Mouse (Mus musculus) kidney, adult 11 months (tissue): Measurements from ENCODE around the gene Fmod.

ENCODE experiments used
- DNase-seq: peaks from one replicate; pipeline ENCODE4 v3.0.0; 2022

Fmod gene

DNA sequence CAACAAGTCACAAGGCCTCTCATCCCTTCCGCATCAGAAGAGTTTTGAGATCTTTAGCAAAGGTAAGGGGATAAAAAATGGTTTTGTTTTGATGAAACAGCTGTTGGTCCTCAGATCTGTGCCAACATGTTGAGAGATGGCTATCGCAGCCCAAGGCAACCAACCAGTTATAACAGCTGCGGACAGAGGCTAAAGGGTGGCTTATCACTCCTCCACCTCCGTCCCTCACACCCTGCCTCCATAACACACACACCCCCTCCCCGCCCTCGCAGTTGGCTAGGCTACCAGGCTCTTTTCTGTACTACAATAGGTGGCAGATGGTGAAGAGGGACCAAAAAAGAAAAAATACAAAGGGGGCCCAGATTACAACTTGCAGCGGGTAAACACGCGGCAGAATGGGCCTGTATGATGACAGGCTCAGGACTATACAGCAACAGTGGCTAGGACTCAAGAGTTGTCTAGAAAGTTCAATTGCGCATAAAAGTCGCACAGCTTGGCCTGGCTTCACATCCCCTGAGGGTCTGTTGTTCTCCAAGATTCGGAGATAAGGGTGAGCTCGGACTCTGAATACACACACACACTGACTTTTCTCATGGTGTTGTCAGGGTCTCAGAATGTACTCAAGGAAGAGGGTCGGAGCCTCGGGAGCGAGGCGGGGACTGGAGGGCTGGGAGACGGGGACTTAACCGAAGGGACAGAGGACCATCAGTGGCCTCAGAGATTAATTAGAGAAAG is 41.2 kb downstream of the Fmod start:
- peak; percentile 48 for DNase-seq

DNA sequence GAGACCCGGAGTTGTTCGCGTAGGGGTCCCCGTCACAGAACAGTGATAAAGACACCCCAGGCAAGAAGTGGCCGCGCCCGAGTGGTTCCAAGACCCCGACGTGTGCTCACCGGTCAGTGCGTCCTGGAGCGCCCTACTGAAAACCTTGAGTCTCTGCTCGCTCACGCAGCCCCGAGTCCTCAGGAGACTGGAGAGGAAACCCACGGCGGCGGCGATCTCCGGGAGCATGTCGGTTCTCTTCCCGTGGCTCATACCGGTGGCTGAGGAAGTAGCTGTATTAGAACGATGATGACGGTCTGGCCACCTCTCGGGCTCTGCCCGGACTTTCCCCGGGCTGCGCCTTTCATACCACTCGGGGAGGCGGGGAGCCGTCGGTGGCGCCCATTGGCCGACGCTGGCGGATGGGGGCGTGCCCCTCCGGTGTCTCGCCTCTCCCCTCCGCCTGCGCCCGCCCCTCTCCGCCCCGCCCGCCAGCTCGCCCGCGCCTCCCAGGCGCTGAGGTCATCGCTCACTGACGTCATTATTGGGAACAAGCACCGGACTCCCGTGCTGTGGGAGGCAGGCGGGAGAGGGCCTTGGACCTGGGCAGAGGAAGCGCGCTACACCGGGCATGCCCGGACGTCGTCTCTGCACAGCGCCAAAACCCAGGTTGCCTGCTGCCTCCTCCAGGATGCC is 41.9 kb downstream of the Fmod start, which contains the start of gene Btg2:
Gene Btg2, minus strand, starts transcription at position 319 of the 675 bp plus-strand sequence.
- peak; percentile 97 for DNase-seq

- peak; percentile 74 for DNase-seq
Observed at GRCm38 (mm10) chr1:134079477-134080163, 42.6 kb downstream of the Fmod start.

- DNase-seq = no peak
Observed at GRCm38 (mm10) chr1:134080406-134080805, 43.4 kb downstream of the Fmod start.

DNA sequence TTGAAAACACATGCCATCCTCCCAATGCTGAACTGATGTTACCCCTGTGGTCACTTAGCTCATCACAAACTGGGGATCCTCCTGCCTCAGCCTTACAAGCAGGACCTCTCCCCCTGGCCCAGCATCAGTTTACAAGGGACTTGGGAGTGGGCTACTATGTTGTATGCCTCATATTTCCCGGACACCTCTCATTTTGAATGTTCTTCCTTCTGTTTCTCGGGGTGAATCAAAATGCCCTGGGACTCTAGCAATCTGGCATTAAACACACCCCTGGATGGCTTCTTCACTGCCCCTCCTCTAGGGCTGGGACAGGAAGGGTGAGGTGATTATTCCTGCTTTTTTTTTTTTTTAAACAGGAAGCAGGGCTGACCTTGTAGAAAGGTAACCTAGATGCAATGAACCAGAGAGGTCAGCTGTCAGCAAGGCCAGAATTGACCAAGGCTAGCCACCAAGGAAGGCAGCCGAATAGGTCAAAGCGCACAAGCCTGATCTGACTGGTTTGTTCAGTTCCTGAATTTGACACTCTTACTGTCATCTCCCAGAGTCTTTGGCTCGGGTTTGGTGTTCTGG is 43.9 kb downstream of the Fmod start:
- DNase-seq = peak; percentile 68

GRCm38 (mm10) chr1:134082987-134083516 is 46.0 kb downstream of the Fmod start:
- peak; percentile 53 for DNase-seq

GRCm38 (mm10) chr1:134083676-134084075 is 46.6 kb downstream of the Fmod start:
- DNase-seq = no peak

DNA sequence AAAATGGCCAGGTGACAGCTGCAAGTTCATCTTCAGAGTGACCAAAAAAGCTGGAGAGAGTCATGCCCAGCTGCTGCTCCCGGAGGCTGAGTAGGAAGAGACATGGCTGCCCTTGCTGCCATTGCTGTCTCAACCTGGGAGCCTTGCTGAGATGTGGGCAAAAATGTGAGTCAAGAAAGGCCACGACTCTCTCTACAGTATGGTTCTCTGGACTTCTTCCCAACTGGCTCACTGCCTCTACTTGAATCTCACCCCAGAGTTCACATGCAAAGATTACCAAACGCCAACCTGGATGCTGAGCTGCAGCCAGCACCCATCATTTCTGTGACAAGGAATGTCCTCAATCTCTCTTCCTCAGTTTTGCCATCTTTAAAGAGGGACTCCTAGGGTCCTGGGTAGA is 47.1 kb downstream of the Fmod start:
- DNase-seq = no peak

DNA sequence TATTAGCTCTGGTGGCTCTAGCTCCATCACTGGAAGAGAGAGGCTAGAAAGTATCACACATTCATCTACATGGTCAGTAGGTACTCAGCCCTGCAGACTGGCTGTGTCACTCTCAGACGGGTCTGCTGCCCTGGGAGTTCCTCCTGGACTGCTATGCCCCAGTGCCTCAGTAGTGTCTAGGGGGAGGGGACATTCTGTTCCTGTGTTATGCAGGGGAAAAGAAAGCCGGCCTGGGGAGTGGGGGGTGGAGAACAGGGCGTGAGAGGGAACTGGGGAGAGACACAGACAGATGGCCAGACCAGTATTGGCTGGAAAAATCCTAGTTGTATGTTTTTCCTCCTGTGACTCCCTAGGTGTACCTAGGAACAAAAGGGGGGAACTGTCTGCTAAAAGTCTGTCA is 49.0 kb downstream of the Fmod start:
- DNase-seq = no peak

GRCm38 (mm10) chr1:134086811-134087398 is 49.9 kb downstream of the Fmod start:
- DNase-seq = peak; percentile 49

DNA sequence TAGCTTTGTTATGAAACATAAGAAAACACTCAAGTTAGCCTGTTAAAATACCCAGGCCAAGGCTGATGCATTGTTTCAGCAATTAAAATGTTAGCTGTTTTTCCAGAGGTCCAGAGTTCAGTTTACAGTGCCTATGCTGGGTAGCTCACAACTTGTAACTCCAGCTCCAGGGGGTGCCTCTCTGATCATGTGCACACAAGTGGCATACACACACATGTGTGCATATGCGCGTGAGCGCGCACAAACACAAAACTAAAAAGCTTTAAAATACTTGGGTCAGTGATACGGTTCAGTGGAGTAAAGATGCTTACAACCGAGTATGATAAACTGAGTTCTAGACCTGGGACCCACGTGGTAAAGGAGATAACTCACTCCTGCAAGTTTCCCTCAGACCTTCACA is 52.0 kb downstream of the Fmod start:
- DNase-seq = no peak

GRCm38 (mm10) chr1:134091851-134092250 is 54.8 kb downstream of the Fmod start:
- no peak for DNase-seq

GRCm38 (mm10) chr1:134092368-134092767 is 55.3 kb downstream of the Fmod start:
- DNase-seq = no peak

DNA sequence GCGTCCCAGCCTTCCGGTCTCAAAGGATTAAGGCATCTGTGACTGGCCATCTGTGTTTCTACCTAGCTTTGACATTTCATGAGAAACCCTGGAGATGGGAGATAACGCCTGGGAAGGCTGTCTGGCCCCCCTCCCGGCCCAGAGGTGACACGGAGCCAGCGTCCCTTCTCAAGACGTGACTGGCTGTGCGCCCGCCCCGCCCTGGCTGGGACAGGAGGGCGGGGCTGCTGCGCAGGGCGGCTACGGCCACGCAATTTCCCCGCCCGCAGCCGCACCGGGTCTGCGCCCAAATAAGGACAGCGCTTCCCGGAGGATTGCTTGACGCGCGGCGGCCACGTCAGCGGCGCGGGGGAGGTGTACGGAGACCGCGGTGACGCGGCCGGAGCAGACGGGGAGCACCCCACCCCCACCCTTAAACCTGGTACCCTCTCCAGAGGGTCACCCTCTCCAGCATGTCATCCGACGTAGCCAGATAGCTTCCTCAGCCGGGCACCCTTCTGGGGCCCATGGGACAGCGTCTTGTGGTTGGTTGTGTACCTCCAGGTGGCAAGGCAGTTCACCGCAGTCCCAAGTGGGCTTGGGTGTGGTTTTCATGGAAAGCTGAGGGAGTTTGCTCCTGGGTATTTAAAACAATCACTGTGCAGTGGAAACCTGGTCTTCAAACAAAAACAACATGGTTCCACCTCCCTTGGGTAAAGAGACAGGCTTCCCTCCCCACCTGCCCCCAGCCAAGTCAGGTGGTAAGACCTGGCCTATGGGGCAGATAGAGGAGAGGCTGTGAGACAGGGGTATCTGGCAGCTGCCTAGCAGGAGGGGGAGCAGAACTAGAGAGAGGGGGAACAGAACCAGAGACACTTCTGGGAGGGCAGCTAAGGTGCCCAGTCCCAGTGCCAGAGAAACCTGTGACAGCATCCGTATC is 56.1 kb downstream of the Fmod start:
- peak; percentile 92 for DNase-seq

GRCm38 (mm10) chr1:134093771-134094526 is 56.9 kb downstream of the Fmod start:
- DNase-seq = peak; percentile 28

GRCm38 (mm10) chr1:134095033-134095612 is 58.1 kb downstream of the Fmod start:
- DNase-seq = peak; percentile 4

DNA sequence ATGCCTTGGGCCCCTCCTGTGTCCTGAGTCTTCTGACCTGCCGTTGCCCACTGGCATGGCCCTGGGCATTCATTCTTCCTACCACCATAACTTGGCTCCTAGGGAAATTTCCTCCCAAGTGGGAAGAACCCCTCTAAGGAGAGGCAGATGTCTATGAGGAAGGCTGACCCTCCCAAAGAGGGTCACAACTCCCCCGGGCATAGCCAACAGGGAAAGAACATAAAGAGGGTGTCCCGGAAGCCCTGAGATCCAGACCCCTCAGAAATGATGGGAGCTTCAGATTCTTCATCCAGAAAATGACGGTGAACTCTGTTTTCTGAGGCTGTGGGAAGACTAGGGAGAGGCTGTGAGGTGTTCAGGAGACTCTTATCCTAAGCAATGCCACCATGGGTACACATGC is 58.7 kb downstream of the Fmod start:
- DNase-seq = no peak

DNA sequence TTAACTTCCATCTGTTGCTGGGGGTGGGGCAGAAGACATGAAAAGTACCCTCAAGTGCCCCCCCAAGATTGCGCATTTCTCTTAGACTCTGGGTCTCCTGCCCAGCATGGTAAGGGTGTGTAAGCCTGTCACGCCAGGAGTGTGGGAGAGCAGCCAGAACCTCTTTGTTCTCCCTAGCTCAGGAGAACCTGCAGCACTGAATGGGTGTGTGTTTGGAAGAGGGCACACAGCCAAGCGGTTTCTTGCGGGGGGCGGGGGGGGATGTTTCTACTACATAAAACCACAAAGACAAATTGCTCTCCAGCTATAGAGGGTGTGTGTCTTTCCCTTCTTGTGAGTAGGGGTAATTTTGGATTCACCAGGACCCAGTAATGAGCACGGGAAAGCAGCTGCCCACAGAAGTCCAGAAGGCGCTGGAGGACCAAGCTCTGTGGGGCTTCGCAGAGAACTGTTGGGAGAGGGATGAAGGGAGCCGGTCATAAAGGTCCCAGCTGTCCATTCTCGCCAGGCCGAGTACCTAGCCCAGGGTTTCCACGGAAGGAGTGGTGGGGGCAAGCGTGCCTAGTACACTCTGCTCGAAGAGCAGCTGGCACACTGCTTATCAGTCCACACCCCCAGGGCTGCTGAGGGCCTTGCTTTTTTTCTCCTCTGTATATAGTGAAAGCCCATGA is 59.3 kb downstream of the Fmod start:
- DNase-seq = peak; percentile 17

- DNase-seq = peak; percentile 4
Observed at GRCm38 (mm10) chr1:134097080-134097855, 60.2 kb downstream of the Fmod start.
